Mouse (Mus musculus): Measurements from ENCODE around the gene Suv39h2. TPM values are rescaled to one million over a fixed set of nuclear protein-coding genes. Genes with fewer than 3 reads are reported as not detected.

Gene Suv39h2
- polyA plus RNA-seq, 1 experiment from 2014 or later = 3.5 TPM

DNA sequence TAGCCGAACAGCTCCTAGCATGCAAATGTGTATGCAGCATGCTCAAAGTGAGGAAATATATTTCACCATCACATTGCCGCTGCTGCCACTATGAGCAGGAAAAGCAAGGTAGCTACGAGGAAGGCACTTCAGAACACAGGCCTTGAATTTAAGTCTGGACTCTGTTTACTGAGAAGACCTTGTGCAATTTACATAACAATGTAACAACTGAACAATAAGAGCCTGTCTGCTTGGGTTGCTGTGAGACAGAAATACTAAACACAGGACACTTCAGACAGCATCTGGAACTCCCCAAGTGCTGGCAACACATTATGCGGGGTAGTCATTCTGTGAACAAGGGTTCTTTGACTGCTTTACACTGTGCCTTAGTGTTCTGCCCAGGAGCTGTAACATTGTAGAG lies 54.7 kb downstream of the Suv39h2 start:
- Histone ChIP-seq H3K4me1 (replicated peaks; ENCODE audit: control insufficient read depth, insufficient read depth) (no peaks in the 10 kb centered on the region; the same call in 1 of the 2 replicates), H3K4me2 (replicated peaks; ENCODE audit: low read depth) (no peak overlapping the region), H3K9me3 (ENCODE audit: control insufficient read depth, low read length) (no peaks in the 10 kb centered on the region), H3K27ac (replicated peaks) (no peak overlapping the region), H3K4me3 (ENCODE audit: low read depth, low read length) (no peak overlapping the region), H3K27me3 (ENCODE audit: control insufficient read depth, insufficient read depth, low read length) (no peaks in the 10 kb centered on the region), H3K9ac (ENCODE audit: low read length) (no peak overlapping the region), H3K36me3 (ENCODE audit: control insufficient read depth, insufficient read depth, low read length) (no peaks in the 10 kb centered on the region)
- ATAC-seq (ENCODE audit: low FRiP score, low TSS enrichment) (no peak), DNase-seq (ENCODE audit: low spot score) (no peak)
- TF ChIP-seq EP300 (optimal IDR thresholded peaks at IDR 0.05) = no peak
- TF ChIP-seq CTCF (IDR thresholded peaks at IDR 0.05; ENCODE audit: low read depth) = no peak
- WGBS = 66% methylated on average over 4 of the region's 4 CpGs

DNA sequence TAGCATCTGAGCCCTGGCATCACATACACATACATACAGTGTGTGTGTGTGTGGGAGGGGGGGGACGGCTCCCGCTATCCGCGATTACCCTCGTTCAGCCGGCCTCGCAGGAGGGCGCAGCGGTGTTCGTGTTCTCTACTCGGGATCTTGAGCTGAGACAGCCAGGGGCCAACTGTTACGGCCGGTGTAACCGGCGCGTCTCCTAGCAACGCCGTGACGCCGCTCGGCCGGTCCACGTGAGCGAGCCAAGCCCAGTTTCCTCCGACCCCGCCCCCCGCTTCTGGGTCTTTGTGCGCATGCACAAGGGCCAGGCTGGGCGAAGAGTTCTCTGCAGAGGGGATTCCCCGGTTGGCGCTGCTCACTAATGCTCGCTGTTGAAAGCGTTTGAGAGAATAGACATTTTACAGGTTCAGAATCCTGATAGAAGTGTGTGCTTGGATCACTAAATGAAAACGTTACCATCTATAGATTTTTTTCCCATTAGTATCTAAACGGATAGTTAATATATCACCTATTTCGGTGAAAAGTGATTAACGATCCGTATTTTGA lies 55.9 kb downstream of the Suv39h2 start:
- H3K36me3 ChIP-seq (ENCODE audit: control insufficient read depth, insufficient read depth, low read length) = no peaks in the 10 kb centered on the region
- no peaks in the 10 kb centered on the region; the same call in 1 of the 2 replicates for H3K4me1 ChIP-seq (replicated peaks; ENCODE audit: control insufficient read depth, insufficient read depth)
- H3K9ac ChIP-seq (ENCODE audit: low read length) = peak overlapping the region; percentile 38; the same call in 1 of the 2 replicates
- DNase-seq (ENCODE audit: low spot score) (peak; percentile 98), ATAC-seq (ENCODE audit: low FRiP score, low TSS enrichment) (peak; percentile 96)
- no peak overlapping the region for H3K27ac ChIP-seq (replicated peaks)
- no peaks in the 10 kb centered on the region for H3K9me3 ChIP-seq (ENCODE audit: control insufficient read depth, low read length)
- under 1% methylated on average over 38 of the region's 38 CpGs for WGBS
- H3K4me3 ChIP-seq (ENCODE audit: low read depth, low read length) = peak overlapping the region; percentile 44
- H3K27me3 ChIP-seq (ENCODE audit: control insufficient read depth, insufficient read depth, low read length) = no peaks in the 10 kb centered on the region
- H3K4me2 ChIP-seq (replicated peaks; ENCODE audit: low read depth) = peak overlapping the region; percentile 73
- TF ChIP-seq EP300 (optimal IDR thresholded peaks at IDR 0.05) = no peak
- TF ChIP-seq CTCF (IDR thresholded peaks at IDR 0.05; ENCODE audit: low read depth) = no peak

DNA sequence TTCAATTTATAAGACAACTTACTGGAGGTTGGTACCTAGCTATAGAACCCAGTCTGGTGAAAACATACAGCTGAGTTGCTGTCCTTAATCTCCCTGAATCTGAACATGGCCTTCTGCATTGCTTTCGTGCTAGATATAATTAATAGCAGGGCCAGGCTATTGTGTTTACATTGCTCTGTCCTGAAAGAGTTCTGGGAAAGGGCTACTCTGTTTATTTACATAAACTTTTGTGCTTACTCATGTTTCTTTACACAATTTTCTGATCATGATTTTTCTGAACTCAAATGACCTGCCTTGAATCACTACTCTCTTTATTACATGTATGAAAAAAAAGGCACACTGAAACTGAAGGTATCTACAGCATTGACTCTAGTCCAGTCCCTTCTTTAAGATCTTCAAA lies 59.2 kb downstream of the Suv39h2 start:
- no peak for TF ChIP-seq CTCF (IDR thresholded peaks at IDR 0.05; ENCODE audit: low read depth)
- no peak for TF ChIP-seq EP300 (optimal IDR thresholded peaks at IDR 0.05)
- 8% methylated on average over 1 of the region's 1 CpGs for WGBS
- no peak for DNase-seq (ENCODE audit: low spot score)
- no peaks in the 10 kb centered on the region for H3K9me3 ChIP-seq (ENCODE audit: control insufficient read depth, low read length)
- H3K36me3 ChIP-seq (ENCODE audit: control insufficient read depth, insufficient read depth, low read length) = no peaks in the 10 kb centered on the region
- H3K4me1 ChIP-seq (replicated peaks; ENCODE audit: control insufficient read depth, insufficient read depth) = no peaks in the 10 kb centered on the region
- H3K27me3 ChIP-seq (ENCODE audit: control insufficient read depth, insufficient read depth, low read length) = no peaks in the 10 kb centered on the region
- no peak overlapping the region for H3K4me2 ChIP-seq (replicated peaks; ENCODE audit: low read depth)
- H3K4me3 ChIP-seq (ENCODE audit: low read depth, low read length) = no peak overlapping the region
- H3K9ac ChIP-seq (ENCODE audit: low read length) = no peak overlapping the region
- no peak overlapping the region for H3K27ac ChIP-seq (replicated peaks)
- ATAC-seq (ENCODE audit: low FRiP score, low TSS enrichment) = no peak

DNA sequence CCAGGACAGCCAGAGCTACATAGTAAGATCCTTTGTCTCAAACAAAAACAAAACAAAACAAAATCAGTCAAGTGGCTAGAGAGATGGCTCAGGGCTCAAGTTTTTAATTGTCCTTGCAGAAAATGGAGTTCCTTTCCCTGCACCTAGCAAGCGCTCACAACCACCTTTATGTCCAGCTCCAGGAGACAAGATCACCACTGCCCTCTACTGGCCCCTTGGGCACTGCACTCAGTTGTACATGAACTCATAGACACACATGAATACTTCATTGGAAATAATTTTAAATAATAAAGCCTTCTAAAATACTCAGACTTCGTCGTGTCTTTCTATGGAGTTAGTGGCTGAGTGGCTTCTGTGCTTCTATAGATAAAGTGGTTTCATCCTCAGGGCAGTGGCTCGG lies 60.6 kb downstream of the Suv39h2 start:
- no peak overlapping the region for H3K4me2 ChIP-seq (replicated peaks; ENCODE audit: low read depth)
- 53% methylated on average over 4 of the region's 4 CpGs for WGBS
- H3K27ac ChIP-seq (replicated peaks) = no peak overlapping the region
- no peaks in the 10 kb centered on the region for H3K4me1 ChIP-seq (replicated peaks; ENCODE audit: control insufficient read depth, insufficient read depth)
- no peaks in the 10 kb centered on the region for H3K9me3 ChIP-seq (ENCODE audit: control insufficient read depth, low read length)
- DNase-seq (ENCODE audit: low spot score) (peak; percentile 78), ATAC-seq (ENCODE audit: low FRiP score, low TSS enrichment) (no peak)
- no peak overlapping the region for H3K4me3 ChIP-seq (ENCODE audit: low read depth, low read length)
- H3K27me3 ChIP-seq (ENCODE audit: control insufficient read depth, insufficient read depth, low read length) = no peaks in the 10 kb centered on the region
- H3K36me3 ChIP-seq (ENCODE audit: control insufficient read depth, insufficient read depth, low read length) = no peaks in the 10 kb centered on the region
- TF ChIP-seq EP300 (optimal IDR thresholded peaks at IDR 0.05) = no peak
- peak; percentile 80 for TF ChIP-seq CTCF (IDR thresholded peaks at IDR 0.05; ENCODE audit: low read depth)
- H3K9ac ChIP-seq (ENCODE audit: low read length) = no peak overlapping the region

DNA sequence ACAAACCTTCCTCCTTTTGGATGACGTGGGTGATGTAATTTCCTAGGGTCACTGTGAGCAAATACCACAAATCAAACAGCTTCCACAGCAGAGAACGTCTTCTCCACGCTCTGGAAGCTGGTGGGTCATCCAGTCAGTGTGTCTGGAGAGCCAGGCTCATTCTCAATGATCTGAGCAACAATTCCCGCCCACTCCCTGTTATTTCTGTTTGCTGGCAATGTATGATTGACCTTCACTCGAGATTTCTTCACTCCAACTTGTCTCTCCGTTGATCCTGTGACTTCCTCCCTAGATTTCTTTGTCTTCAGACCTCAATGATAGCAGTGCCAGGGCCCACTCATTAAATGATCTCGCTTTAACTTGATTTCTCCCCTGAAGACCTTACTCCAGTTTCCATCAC lies 67.1 kb downstream of the Suv39h2 start:
- no peak for ATAC-seq (ENCODE audit: low FRiP score, low TSS enrichment)
- H3K9ac ChIP-seq (ENCODE audit: low read length) = no peak overlapping the region
- WGBS = 64% methylated on average over 7 of the region's 7 CpGs
- TF ChIP-seq CTCF (IDR thresholded peaks at IDR 0.05; ENCODE audit: low read depth) = no peak
- no peak for TF ChIP-seq EP300 (optimal IDR thresholded peaks at IDR 0.05)
- no peaks in the 10 kb centered on the region for H3K9me3 ChIP-seq (ENCODE audit: control insufficient read depth, low read length)
- H3K4me1 ChIP-seq (replicated peaks; ENCODE audit: control insufficient read depth, insufficient read depth) = no peaks in the 10 kb centered on the region
- no peak overlapping the region for H3K4me2 ChIP-seq (replicated peaks; ENCODE audit: low read depth)
- no peak for DNase-seq (ENCODE audit: low spot score)
- no peak overlapping the region for H3K27ac ChIP-seq (replicated peaks)
- no peaks in the 10 kb centered on the region for H3K36me3 ChIP-seq (ENCODE audit: control insufficient read depth, insufficient read depth, low read length)
- no peaks in the 10 kb centered on the region for H3K27me3 ChIP-seq (ENCODE audit: control insufficient read depth, insufficient read depth, low read length)
- H3K4me3 ChIP-seq (ENCODE audit: low read depth, low read length) = no peak overlapping the region

DNA sequence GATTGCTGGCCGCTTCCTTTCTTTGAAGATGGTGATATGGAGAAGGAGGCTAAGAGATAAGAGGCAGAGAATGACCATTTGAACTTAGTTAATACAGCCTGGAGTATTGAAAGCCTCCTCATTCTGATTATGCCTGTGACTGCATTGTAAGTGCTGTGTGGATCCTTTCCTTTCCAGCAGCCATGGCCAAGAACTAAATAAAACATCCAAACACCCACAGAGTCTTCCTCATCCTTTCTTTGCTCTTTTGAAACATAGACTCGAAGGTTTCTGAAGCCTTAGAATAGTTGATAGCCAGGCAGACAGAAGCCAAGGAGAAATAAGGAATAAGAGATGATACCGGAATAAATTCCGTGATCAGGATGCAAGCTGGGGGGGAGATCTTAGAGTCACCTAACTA lies 68.8 kb downstream of the Suv39h2 start:
- Histone ChIP-seq H3K9ac (ENCODE audit: low read length) (no peak overlapping the region), H3K4me3 (ENCODE audit: low read depth, low read length) (no peak overlapping the region), H3K4me1 (replicated peaks; ENCODE audit: control insufficient read depth, insufficient read depth) (no peaks in the 10 kb centered on the region), H3K9me3 (ENCODE audit: control insufficient read depth, low read length) (no peaks in the 10 kb centered on the region), H3K27ac (replicated peaks) (no peak overlapping the region), H3K27me3 (ENCODE audit: control insufficient read depth, insufficient read depth, low read length) (no peaks in the 10 kb centered on the region), H3K36me3 (ENCODE audit: control insufficient read depth, insufficient read depth, low read length) (no peaks in the 10 kb centered on the region), H3K4me2 (replicated peaks; ENCODE audit: low read depth) (no peak overlapping the region)
- WGBS = 80% methylated on average over 4 of the region's 4 CpGs
- TF ChIP-seq CTCF (IDR thresholded peaks at IDR 0.05; ENCODE audit: low read depth) (no peak), EP300 (optimal IDR thresholded peaks at IDR 0.05) (no peak)
- DNase-seq (ENCODE audit: low spot score) (no peak), ATAC-seq (ENCODE audit: low FRiP score, low TSS enrichment) (no peak)

Other genes with a start within 250 kb of the Suv39h2 start
- gene Nmt2, start 190.8 kb downstream of the Suv39h2 start, polyA plus RNA-seq (2015; fragmentation: Nextera tagmentation; extraction: Ambion mirVana) = 23.8 and 24.0 TPM in 2 replicates
- 17.2 and 20.3 TPM in 2 replicates for gene Rpp38, start 142.4 kb downstream of the Suv39h2 start, polyA plus RNA-seq (2015; fragmentation: Nextera tagmentation; extraction: Ambion mirVana)
- 0.25 and 1.1 TPM in 2 replicates for gene Acbd7, start 138.9 kb downstream of the Suv39h2 start, polyA plus RNA-seq (2015; fragmentation: Nextera tagmentation; extraction: Ambion mirVana)
- gene Olah, start 77.8 kb downstream of the Suv39h2 start, polyA plus RNA-seq (2015; fragmentation: Nextera tagmentation; extraction: Ambion mirVana) = 0.18 and 0.23 TPM in 2 replicates
- 0.36 and 0.61 TPM in 2 replicates for gene Meig1, start 52.4 kb downstream of the Suv39h2 start, polyA plus RNA-seq (2015; fragmentation: Nextera tagmentation; extraction: Ambion mirVana)
- gene Dclre1c, start 50.9 kb downstream of the Suv39h2 start, polyA plus RNA-seq (2015; fragmentation: Nextera tagmentation; extraction: Ambion mirVana) = 2.8 and 3.4 TPM in 2 replicates
- 0.97 and 1.1 TPM in 2 replicates for gene Gm45902, start 37.8 kb upstream of the Suv39h2 start, polyA plus RNA-seq (2015; fragmentation: Nextera tagmentation; extraction: Ambion mirVana)
- 44.1 and 46.8 TPM in 2 replicates for gene Hspa14, start 37.8 kb upstream of the Suv39h2 start, polyA plus RNA-seq (2015; fragmentation: Nextera tagmentation; extraction: Ambion mirVana)
- 0.21 and 0.28 TPM in 2 replicates for gene Cdnf, start 38.0 kb upstream of the Suv39h2 start, polyA plus RNA-seq (2015; fragmentation: Nextera tagmentation; extraction: Ambion mirVana)
- gene Fam107b, start 95.5 kb upstream of the Suv39h2 start, polyA plus RNA-seq (2015; fragmentation: Nextera tagmentation; extraction: Ambion mirVana) = 46.4 and 49.6 TPM in 2 replicates